Mouse (Mus musculus): ENCODE results near the gene Rragc. TPM values are rescaled to one million over a fixed set of nuclear protein-coding genes. Genes with fewer than 3 reads are reported as not detected.
"Not testable (repeated sequence)": the region's sequence is repeated elsewhere in the genome, so short reads cannot be mapped to it uniquely, and the experiment has no call there.

Rragc gene
- polyA plus RNA-seq, 1 experiment from 2014 or later, result 34.0 TPM

DNA sequence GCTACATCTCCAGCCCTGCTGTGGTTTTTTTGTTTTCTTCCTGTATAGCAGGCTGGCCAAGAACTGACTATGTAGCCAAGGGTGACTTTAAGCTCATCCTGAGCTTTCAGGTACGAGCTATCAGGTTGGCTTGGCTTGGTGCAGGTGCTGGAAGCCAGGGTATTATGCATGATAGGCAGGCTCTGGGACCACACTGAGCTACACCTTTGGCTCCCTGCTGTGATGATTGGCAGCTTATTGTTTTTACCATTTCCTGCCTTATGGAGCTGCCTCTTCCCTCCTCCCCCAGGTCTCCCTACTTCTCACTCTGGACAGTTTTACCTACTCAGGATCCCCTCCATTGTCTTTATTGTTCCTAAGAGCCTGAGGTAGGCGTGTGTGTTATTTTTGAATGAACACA lies 1.6 kb downstream of the Rragc start:
- Histone ChIP-seq H3K4me3 (peak overlapping the region; percentile 99), H3K9ac (0 out of 2 replicates have a peak overlapping the region, but pooled peaks have one; percentile 96)
- 78% methylated on average over 2 of the region's 2 CpGs for WGBS

GRCm38 (mm10) chr4:123921055-123921565 lies 3.9 kb downstream of the Rragc start:
- Histone ChIP-seq H3K4me2 (no peak overlapping the region), H3K4me1 (replicated peaks) (peaks cover 14% of the 10 kb centered on the region), H3K9me3 (replicated peaks) (no peaks in the 10 kb centered on the region), H3K36me3 (peaks cover 41% of the 10 kb centered on the region), H3K9ac (no peak overlapping the region), H3K27ac (no peak overlapping the region), H3K4me3 (no peak overlapping the region), H3K27me3 (no peaks in the 10 kb centered on the region)
- 91% methylated on average over 4 of the region's 4 CpGs for WGBS
- ATAC-seq (replicated peaks; ENCODE audit: insufficient number of reproducible peaks, insufficient read depth, low FRiP score, low read depth), result no peak

More for the DNA sequence above, 1.6 kb downstream of the Rragc start:
- Histone ChIP-seq H3K4me2 (peak overlapping the region; percentile 87), H3K36me3 (peaks cover 25% of the 10 kb centered on the region), H3K27ac (no peak overlapping the region), H3K9me3 (replicated peaks) (no peaks in the 10 kb centered on the region), H3K27me3 (no peaks in the 10 kb centered on the region), H3K4me1 (replicated peaks) (peaks cover 16% of the 10 kb centered on the region)
- no peak for ATAC-seq (replicated peaks; ENCODE audit: insufficient number of reproducible peaks, insufficient read depth, low FRiP score, low read depth)

DNA sequence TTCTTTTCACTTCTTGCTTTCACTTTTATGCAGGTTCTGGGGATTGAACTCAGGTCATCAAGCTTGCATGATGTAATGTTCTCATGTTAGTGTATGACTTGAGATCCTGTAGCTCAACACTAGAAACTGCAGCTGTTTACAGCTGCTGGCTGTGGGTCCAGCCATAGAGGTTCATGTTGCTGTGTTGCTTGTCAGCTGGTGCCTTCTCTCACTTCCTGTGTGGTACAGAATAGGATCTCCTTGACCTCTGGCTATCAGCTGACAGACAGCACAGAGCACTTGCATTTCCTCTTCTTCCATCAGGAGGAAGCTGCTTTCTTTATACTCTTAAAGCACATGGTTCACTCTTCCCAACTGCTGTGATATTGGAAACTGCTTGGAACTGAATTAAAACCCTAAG lies 10.7 kb downstream of the Rragc start:
- H3K36me3 ChIP-seq, result peaks cover 81% of the 10 kb centered on the region
- no peak overlapping the region for H3K4me3 ChIP-seq
- no peak for ATAC-seq (replicated peaks; ENCODE audit: insufficient number of reproducible peaks, insufficient read depth, low FRiP score, low read depth)

GRCm38 (mm10) chr4:123929994-123930393 lies 12.7 kb downstream of the Rragc start:
- ATAC-seq (replicated peaks; ENCODE audit: insufficient number of reproducible peaks, insufficient read depth, low FRiP score, low read depth), result no peak
- Histone ChIP-seq H3K9me3 (replicated peaks) (no peaks in the 10 kb centered on the region), H3K27me3 (no peaks in the 10 kb centered on the region), H3K36me3 (peaks cover 78% of the 10 kb centered on the region), H3K9ac (no peak overlapping the region), H3K27ac (no peak overlapping the region), H3K4me1 (replicated peaks) (no peaks in the 10 kb centered on the region), H3K4me2 (no peak overlapping the region), H3K4me3 (no peak overlapping the region)
- WGBS, result 92% methylated on average over 4 of the region's 4 CpGs

More for the DNA sequence above, 10.7 kb downstream of the Rragc start:
- Histone ChIP-seq H3K27me3 (no peaks in the 10 kb centered on the region), H3K27ac (no peak overlapping the region), H3K4me2 (no peak overlapping the region), H3K4me1 (replicated peaks) (no peaks in the 10 kb centered on the region), H3K9me3 (replicated peaks) (no peaks in the 10 kb centered on the region), H3K9ac (no peak overlapping the region)

GRCm38 (mm10) chr4:123934306-123934705 lies 17.1 kb downstream of the Rragc start:
- WGBS, result 85% methylated on average over 4 of the region's 4 CpGs
- Histone ChIP-seq H3K4me2 (no peak overlapping the region), H3K9me3 (replicated peaks) (no peaks in the 10 kb centered on the region), H3K27me3 (no peaks in the 10 kb centered on the region), H3K9ac (no peak overlapping the region), H3K36me3 (peaks cover 67% of the 10 kb centered on the region), H3K4me3 (no peak overlapping the region), H3K27ac (no peak overlapping the region), H3K4me1 (replicated peaks) (no peaks in the 10 kb centered on the region)
- no peak for ATAC-seq (replicated peaks; ENCODE audit: insufficient number of reproducible peaks, insufficient read depth, low FRiP score, low read depth)

- no peak overlapping the region for H3K4me2 ChIP-seq
- H3K36me3 ChIP-seq, result peaks cover 51% of the 10 kb centered on the region
- H3K4me1 ChIP-seq (replicated peaks), result no peaks in the 10 kb centered on the region
- no peak overlapping the region for H3K9ac ChIP-seq
- H3K9me3 ChIP-seq (replicated peaks), result no peaks in the 10 kb centered on the region
- H3K27me3 ChIP-seq, result no peaks in the 10 kb centered on the region
- no peak overlapping the region for H3K4me3 ChIP-seq
- 93% methylated on average over 7 of the region's 7 CpGs for WGBS
- H3K27ac ChIP-seq, result no peak overlapping the region
- no peak for ATAC-seq (replicated peaks; ENCODE audit: insufficient number of reproducible peaks, insufficient read depth, low FRiP score, low read depth)
Measured at GRCm38 (mm10) chr4:123936059-123936458, 18.8 kb downstream of the Rragc start.

GRCm38 (mm10) chr4:123939838-123940237 lies 22.6 kb downstream of the Rragc start:
- Histone ChIP-seq H3K27me3 (no peaks in the 10 kb centered on the region), H3K9me3 (replicated peaks) (no peaks in the 10 kb centered on the region), H3K4me2 (no peak overlapping the region), H3K4me1 (replicated peaks) (no peaks in the 10 kb centered on the region), H3K9ac (no peak overlapping the region), H3K27ac (no peak overlapping the region), H3K36me3 (peaks cover 23% of the 10 kb centered on the region), H3K4me3 (no peak overlapping the region)
- 4% methylated on average over 4 of the region's 4 CpGs for WGBS
- no peak for ATAC-seq (replicated peaks; ENCODE audit: insufficient number of reproducible peaks, insufficient read depth, low FRiP score, low read depth)

- WGBS, result 66% methylated on average over 7 of the region's 7 CpGs
- not testable (repeated sequence) for H3K4me3 ChIP-seq; ATAC-seq (replicated peaks; ENCODE audit: insufficient number of reproducible peaks, insufficient read depth, low FRiP score, low read depth); H3K9ac ChIP-seq; H3K4me1 ChIP-seq (replicated peaks); H3K27me3 ChIP-seq; H3K27ac ChIP-seq; H3K9me3 ChIP-seq (replicated peaks); H3K4me2 ChIP-seq
- H3K36me3 ChIP-seq, result peaks cover 14% of the 10 kb centered on the region
Measured at GRCm38 (mm10) chr4:123940878-123941277, 23.6 kb downstream of the Rragc start.

DNA sequence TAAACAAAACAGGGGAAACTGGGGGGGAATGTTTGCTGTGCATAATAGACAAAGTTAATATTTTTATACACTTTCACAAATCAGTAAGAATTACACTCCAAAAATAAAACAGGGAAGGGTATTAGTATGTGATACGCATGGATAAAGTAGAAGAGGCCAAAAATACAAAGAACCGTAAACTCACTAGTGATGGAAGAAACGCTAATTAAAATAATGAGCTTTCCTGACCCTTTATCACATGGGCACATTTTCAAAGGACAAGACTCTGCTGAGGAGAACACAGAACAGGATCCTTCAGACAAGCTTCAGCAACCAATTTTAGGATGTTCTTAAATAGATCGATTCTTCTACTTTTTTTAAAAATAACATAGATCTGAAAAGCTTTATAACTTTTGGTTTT lies 29.5 kb downstream of the Rragc start:
- Histone ChIP-seq H3K4me2 (no peak overlapping the region), H3K9me3 (replicated peaks) (no peaks in the 10 kb centered on the region), H3K4me1 (replicated peaks) (no peaks in the 10 kb centered on the region), H3K4me3 (no peak overlapping the region), H3K9ac (no peak overlapping the region), H3K27ac (no peak overlapping the region), H3K27me3 (no peaks in the 10 kb centered on the region; the same call in 1 of the 2 replicates), H3K36me3 (no peaks in the 10 kb centered on the region)
- ATAC-seq (replicated peaks; ENCODE audit: insufficient number of reproducible peaks, insufficient read depth, low FRiP score, low read depth), result no peak
- WGBS, result 80% methylated on average over 4 of the region's 4 CpGs

- no peak for ATAC-seq (replicated peaks; ENCODE audit: insufficient number of reproducible peaks, insufficient read depth, low FRiP score, low read depth)
- Histone ChIP-seq H3K27ac (no peak overlapping the region), H3K9me3 (replicated peaks) (no peaks in the 10 kb centered on the region), H3K4me1 (replicated peaks) (no peaks in the 10 kb centered on the region), H3K27me3 (no peaks in the 10 kb centered on the region; the same call in 1 of the 2 replicates), H3K4me2 (no peak overlapping the region), H3K4me3 (no peak overlapping the region), H3K36me3 (no peaks in the 10 kb centered on the region), H3K9ac (no peak overlapping the region)
- 42% methylated on average over 5 of the region's 5 CpGs for WGBS
Measured at GRCm38 (mm10) chr4:123947149-123947548, 29.9 kb downstream of the Rragc start.

GRCm38 (mm10) chr4:123948901-123949300 lies 31.7 kb downstream of the Rragc start:
- H3K4me1 ChIP-seq (replicated peaks), result no peaks in the 10 kb centered on the region
- H3K36me3 ChIP-seq, result no peaks in the 10 kb centered on the region
- H3K9me3 ChIP-seq (replicated peaks), result no peaks in the 10 kb centered on the region
- no peak for ATAC-seq (replicated peaks; ENCODE audit: insufficient number of reproducible peaks, insufficient read depth, low FRiP score, low read depth)
- H3K9ac ChIP-seq, result no peak overlapping the region
- no peaks in the 10 kb centered on the region; the same call in 1 of the 2 replicates for H3K27me3 ChIP-seq
- H3K27ac ChIP-seq, result no peak overlapping the region
- H3K4me3 ChIP-seq, result no peak overlapping the region
- H3K4me2 ChIP-seq, result no peak overlapping the region
- WGBS, result 85% methylated on average over 6 of the region's 6 CpGs

DNA sequence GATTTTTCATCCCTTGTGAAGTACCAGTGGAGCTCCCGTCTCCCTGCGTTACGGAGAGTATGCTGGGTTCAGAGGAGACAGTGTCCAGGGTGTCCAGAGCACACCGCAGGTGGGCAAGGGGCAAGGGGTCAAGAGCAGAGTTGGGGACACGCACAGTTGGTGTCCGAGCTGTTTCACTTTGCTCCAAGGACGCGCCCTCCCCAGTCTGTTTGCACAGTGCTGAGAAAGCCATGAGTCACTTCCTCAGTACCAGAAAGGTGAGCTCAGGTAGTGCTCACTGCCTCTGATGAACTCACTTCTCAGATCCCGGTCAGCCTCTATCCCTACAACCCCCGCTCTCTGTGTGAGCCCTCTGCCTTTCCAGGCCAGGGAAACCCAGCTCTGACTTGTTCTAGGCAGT lies 32.4 kb downstream of the Rragc start:
- H3K4me2 ChIP-seq, result no peak overlapping the region
- H3K36me3 ChIP-seq, result no peaks in the 10 kb centered on the region
- H3K27ac ChIP-seq, result no peak overlapping the region
- no peak overlapping the region for H3K4me3 ChIP-seq
- 75% methylated on average over 10 of the region's 10 CpGs for WGBS
- no peaks in the 10 kb centered on the region for H3K4me1 ChIP-seq (replicated peaks)
- no peaks in the 10 kb centered on the region for H3K9me3 ChIP-seq (replicated peaks)
- no peak overlapping the region for H3K9ac ChIP-seq
- no peaks in the 10 kb centered on the region; the same call in 1 of the 2 replicates for H3K27me3 ChIP-seq
- no peak for ATAC-seq (replicated peaks; ENCODE audit: insufficient number of reproducible peaks, insufficient read depth, low FRiP score, low read depth)

Data from heart, embryonic 15.5 days (tissue).